Mouse (Mus musculus) E14TG2a.4 (cell line): ENCODE measurements around the gene Wfdc6a.

Experiments used
- CTCF ChIP-seq: conservative IDR thresholded peaks from 2 replicates; pipeline ENCODE4 v1.5.1; 2014; ENCODE audit warnings: low read length
- POU5F1 ChIP-seq: IDR thresholded peaks from 2 replicates; pipeline ENCODE4 v1.6.1; 2014; ENCODE audit warnings: low read length, borderline replicate concordance

- TF ChIP-seq POU5F1 (no peak), CTCF (no peak)
These were observed 44.4 kb downstream of the Wfdc6a start for GRCm38 (mm10) chr2:164540652-164541427.
